Mouse (Mus musculus) lung, embryonic 14.5 days (tissue): ENCODE measurements around the gene Stil. TPM values are rescaled to one million over a fixed set of nuclear protein-coding genes. Genes with fewer than 3 reads are reported as not detected.

Source experiments
- ATAC-seq: fragments of 200-750 bp; cut with Nextera tagmentation; 2 replicates; pipeline ENCODE4 v1.8.0; 2017; ENCODE audit warnings: mild to moderate bottlenecking, moderate TSS enrichment, moderate library complexity; ENCODE audit not compliant: insufficient read depth
- DNase-seq: peaks from one replicate; pipeline ENCODE4 v3.0.0-alpha.2; 2015
- H3K27ac ChIP-seq: fragments of 300-500 bp; sonication (generic); 2 replicates; pipeline ENCODE4 v1.5.1; 2014; ENCODE audit warnings: low read depth, mild to moderate bottlenecking, moderate library complexity
- H3K27me3 ChIP-seq: fragments of 300-500 bp; sonication (generic); 2 replicates; pipeline ENCODE4 v1.6.1; 2014; ENCODE audit warnings: low read length, control low read depth; ENCODE audit not compliant: insufficient read depth
- H3K36me3 ChIP-seq: fragments of 300-500 bp; sonication (generic); 2 replicates; pipeline ENCODE4 v1.6.1; 2014; ENCODE audit warnings: control low read depth; ENCODE audit not compliant: insufficient read depth
- H3K4me1 ChIP-seq: fragments of 300-500 bp; sonication (generic); 2 replicates; pipeline ENCODE4 v1.6.1; 2014; ENCODE audit warnings: antibody characterized with exemption, control low read depth; ENCODE audit not compliant: insufficient read depth
- H3K4me2 ChIP-seq: fragments of 300-500 bp; sonication (generic); 2 replicates; pipeline ENCODE4 v1.6.1; 2014; ENCODE audit warnings: mild to moderate bottlenecking
- H3K4me3 ChIP-seq: fragments of 300-500 bp; sonication (generic); 2 replicates; pipeline ENCODE4 v1.5.1; 2014; ENCODE audit warnings: low read depth, low read length
- H3K9ac ChIP-seq: fragments of 300-500 bp; sonication (generic); 2 replicates; pipeline ENCODE4 v1.6.1; 2014
- H3K9me3 ChIP-seq: fragments of 300-500 bp; sonication (generic); 2 replicates; pipeline ENCODE4 v1.6.1; 2016; ENCODE audit warnings: low read depth, low read length, control low read depth
- CTCF ChIP-seq: IDR thresholded peaks from 2 replicates; pipeline ENCODE4 v1.5.1; 2016; ENCODE audit warnings: antibody characterized with exemption, low read depth
- WGBS: fragments of 180-500 bp; shearing (Covaris S2); extraction: QIAGEN DNeasy Blood & Tissue Kit; methylation state at CpG from one replicate; pipeline ENCODE4 v1.1.7; 2014; 5-methylcytosine and 5-hydroxymethylcytosine counted together
- polyA plus RNA-seq: library from polyadenylated mRNA; unstranded; fragments of >200 nt; fragmentation: Nextera tagmentation; extraction: Ambion mirVana; gene quantifications from 2 replicates; pipeline ENCODE4 v1.2.1, GENCODE M21; 2014

Gene Stil
- polyA plus RNA-seq, 1 experiment from 2014 or later: 26.0 TPM

GRCm38 (mm10) chr4:115062540-115062874 lies 62.5 kb downstream of the Stil start:
- H3K9ac ChIP-seq: peak overlapping the region; percentile 47
- H3K4me1 ChIP-seq: no peaks in the 10 kb centered on the region
- peaks cover 82% of the 10 kb centered on the region for H3K27me3 ChIP-seq
- ATAC-seq (peak; percentile 18; the same call in 1 of the 2 replicates), DNase-seq (peak; percentile 44)
- WGBS: 2% methylated on average over 9 of the region's 9 CpGs
- H3K9me3 ChIP-seq: no peaks in the 10 kb centered on the region
- no peaks in the 10 kb centered on the region for H3K36me3 ChIP-seq
- H3K4me3 ChIP-seq: peak overlapping the region; percentile 54
- no peak for TF ChIP-seq CTCF
- peak overlapping the region; percentile 26; the same call in 1 of the 2 replicates for H3K27ac ChIP-seq
- H3K4me2 ChIP-seq: peak overlapping the region; percentile 92

GRCm38 (mm10) chr4:115062875-115063517 lies 63.0 kb downstream of the Stil start:
- no peak for TF ChIP-seq CTCF
- peak overlapping the region; percentile 92 for H3K4me2 ChIP-seq
- H3K9ac ChIP-seq: peak overlapping the region; percentile 47
- peak overlapping the region; percentile 54 for H3K4me3 ChIP-seq
- no peaks in the 10 kb centered on the region for H3K9me3 ChIP-seq
- peak overlapping the region; percentile 26; the same call in 1 of the 2 replicates for H3K27ac ChIP-seq
- peaks cover 77% of the 10 kb centered on the region for H3K27me3 ChIP-seq
- DNase-seq: peak; percentile 75
- no peaks in the 10 kb centered on the region for H3K4me1 ChIP-seq
- no peaks in the 10 kb centered on the region for H3K36me3 ChIP-seq
- ATAC-seq: peak; percentile 84
- WGBS: under 1% methylated on average over 55 of the region's 58 CpGs

DNA sequence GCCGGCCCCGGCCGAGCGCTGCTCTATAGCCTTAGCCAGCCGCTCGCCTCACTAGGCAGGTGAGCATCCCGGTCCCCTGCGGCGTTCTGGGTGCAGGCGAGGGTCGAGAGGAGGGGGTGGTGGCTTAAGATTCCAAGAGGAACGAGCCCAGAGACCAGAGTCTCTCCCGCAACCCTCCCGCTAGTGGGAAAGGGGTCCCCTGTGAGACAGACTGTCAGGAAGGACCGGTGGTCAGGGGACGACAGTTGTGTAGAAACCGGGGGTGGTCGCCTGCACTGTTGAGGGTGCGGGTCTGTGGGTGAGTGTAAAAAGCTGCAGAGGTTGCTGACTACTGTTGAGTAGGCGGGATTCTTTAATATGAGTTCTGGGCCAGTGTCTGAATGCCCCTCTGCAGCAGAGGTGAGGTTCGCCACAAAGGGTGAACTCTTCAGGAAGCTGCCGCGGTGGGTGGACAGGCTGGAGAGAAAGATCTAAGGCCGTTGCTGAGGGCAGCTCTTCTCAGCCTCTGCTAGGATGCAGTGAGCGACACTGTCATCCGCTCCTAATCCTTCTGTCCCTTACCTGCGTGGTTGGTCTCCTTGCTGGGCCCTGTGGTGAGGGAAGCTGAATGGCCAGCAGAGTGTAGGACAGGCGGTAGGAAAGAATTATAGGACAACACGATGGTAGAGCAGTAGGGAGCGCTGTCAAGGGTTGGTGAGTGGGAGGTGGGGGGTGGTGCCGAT lies 63.7 kb downstream of the Stil start:
- peak; percentile 12; the same call in 1 of the 2 replicates for ATAC-seq
- Histone ChIP-seq H3K27me3 (peaks cover 70% of the 10 kb centered on the region), H3K36me3 (no peaks in the 10 kb centered on the region), H3K4me1 (no peaks in the 10 kb centered on the region), H3K4me3 (peak overlapping the region; percentile 54), H3K4me2 (peak overlapping the region; percentile 92), H3K9me3 (no peaks in the 10 kb centered on the region), H3K27ac (no peak overlapping the region), H3K9ac (peak overlapping the region; percentile 47)
- TF ChIP-seq CTCF: no peak
- WGBS: 2% methylated on average over 31 of the region's 31 CpGs
- peak; percentile 14 for DNase-seq

GRCm38 (mm10) chr4:115071668-115072067 lies 71.7 kb downstream of the Stil start:
- 0 out of 2 replicates have a peak, but pooled peaks have one; percentile 23 for ATAC-seq
- 0 out of 2 replicates have a peak, but pooled peaks have one; percentile 17 for TF ChIP-seq CTCF
- Histone ChIP-seq H3K9me3 (no peaks in the 10 kb centered on the region), H3K4me3 (no peak overlapping the region), H3K9ac (no peak overlapping the region), H3K27me3 (no peaks in the 10 kb centered on the region), H3K27ac (no peak overlapping the region), H3K36me3 (no peaks in the 10 kb centered on the region), H3K4me1 (no peaks in the 10 kb centered on the region), H3K4me2 (no peak overlapping the region)
- WGBS: 15% methylated on average over 1 of the region's 1 CpGs
- DNase-seq: peak; percentile 34

- Histone ChIP-seq H3K4me1 (no peaks in the 10 kb centered on the region), H3K4me2 (no peak overlapping the region), H3K27ac (peak overlapping the region; percentile 14; the same call in 1 of the 2 replicates), H3K9me3 (no peaks in the 10 kb centered on the region), H3K27me3 (no peaks in the 10 kb centered on the region), H3K4me3 (no peak overlapping the region), H3K9ac (no peak overlapping the region), H3K36me3 (no peaks in the 10 kb centered on the region)
- no peak for TF ChIP-seq CTCF
- no peak for DNase-seq
- no peak for ATAC-seq
- WGBS: 69% methylated on average over 1 of the region's 1 CpGs
These were observed 74.8 kb downstream of the Stil start for GRCm38 (mm10) chr4:115074789-115075188.

DNA sequence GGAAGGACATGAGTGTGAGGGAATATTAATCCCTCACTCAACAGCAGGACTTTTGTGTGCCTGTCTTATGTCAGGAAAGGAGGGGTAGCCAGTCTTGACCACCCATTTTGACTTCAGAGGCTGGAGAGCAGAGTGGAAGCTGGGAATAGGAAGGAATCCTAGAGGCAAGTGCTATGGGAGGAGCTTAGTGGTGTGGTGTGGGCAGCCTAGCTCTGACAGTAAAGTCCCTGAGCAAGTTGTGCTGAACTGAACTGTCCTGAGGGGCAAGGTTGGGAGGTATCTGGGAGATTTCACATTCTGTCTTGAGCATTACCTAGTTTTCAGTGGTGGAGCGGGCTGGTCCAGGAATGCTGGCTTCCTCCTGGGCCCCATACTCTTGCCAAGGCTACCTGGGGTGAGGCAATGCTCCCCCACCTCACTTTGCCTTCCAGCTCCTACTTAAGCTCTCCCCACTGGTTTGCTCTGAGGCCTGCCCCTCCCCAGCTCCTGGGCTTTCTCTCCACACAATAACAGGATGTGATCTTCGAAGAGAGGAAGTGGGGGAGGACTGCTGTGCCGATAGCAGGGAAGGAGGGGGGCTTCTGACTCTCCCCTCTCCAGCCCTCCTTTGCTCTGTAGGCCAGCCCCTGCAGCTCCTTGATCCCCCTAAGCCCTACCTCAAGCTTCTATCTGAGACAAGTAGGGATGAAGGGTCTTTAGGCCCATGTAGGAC lies 75.4 kb downstream of the Stil start:
- Histone ChIP-seq H3K27me3 (no peaks in the 10 kb centered on the region), H3K9me3 (no peaks in the 10 kb centered on the region), H3K27ac (peak overlapping the region; percentile 50; the same call in 1 of the 2 replicates), H3K4me1 (no peaks in the 10 kb centered on the region), H3K36me3 (no peaks in the 10 kb centered on the region), H3K9ac (no peak overlapping the region), H3K4me3 (no peak overlapping the region), H3K4me2 (no peak overlapping the region)
- no peak for TF ChIP-seq CTCF
- WGBS: 30% methylated on average over 3 of the region's 3 CpGs
- DNase-seq: peak; percentile 52
- peak; percentile 61 for ATAC-seq
